Mouse (Mus musculus) cerebellum, postnatal 4 days (tissue): ENCODE data around the gene Marf1.
"Not testable (repeated sequence)": the region's sequence is repeated elsewhere in the genome, so short reads cannot be mapped to it uniquely, and the experiment has no call there.

Source experiments
- DNase-seq, 2 experiments: peaks; one replicate each; pipeline ENCODE4 v3.0.0; 2022; ENCODE audit warnings: low spot score in 2 of 2, mixed read lengths in 1 of 2

Marf1 gene

GRCm38 (mm10) chr16:14162988-14163416, at the start of gene Marf1, which contains the start of gene Nde1:
Marf1 (minus strand) TSS chr16:14163351.
Nde1 (plus strand) TSS chr16:14163275.
- DNase-seq, result peak; percentile 70 to 82

- no peak for DNase-seq
Measured at GRCm38 (mm10) chr16:14198798-14199197, 35.6 kb upstream of the Marf1 start.

GRCm38 (mm10) chr16:14195427-14195826, 32.3 kb upstream of the Marf1 start:
- DNase-seq, result peak in 1 of 2 experiments; percentile 39

- DNase-seq, result no peak
Measured at GRCm38 (mm10) chr16:14194164-14194950, 31.2 kb upstream of the Marf1 start.

- no peak for DNase-seq
Measured at GRCm38 (mm10) chr16:14185516-14185915, 22.4 kb upstream of the Marf1 start.

- DNase-seq, result no peak
Measured at GRCm38 (mm10) chr16:14183856-14184255, 20.7 kb upstream of the Marf1 start.

GRCm38 (mm10) chr16:14182360-14182759, 19.2 kb upstream of the Marf1 start:
- DNase-seq, result no peak

- no peak for DNase-seq
Measured at GRCm38 (mm10) chr16:14180163-14180733, 17.1 kb upstream of the Marf1 start.

GRCm38 (mm10) chr16:14178041-14178440, 14.9 kb upstream of the Marf1 start:
- DNase-seq, result no peak

GRCm38 (mm10) chr16:14169706-14170105, 6.6 kb upstream of the Marf1 start:
- no peak for DNase-seq

- no peak for DNase-seq
Measured at GRCm38 (mm10) chr16:14166490-14166889, 3.3 kb upstream of the Marf1 start.

GRCm38 (mm10) chr16:14163731-14164130, 580 bp upstream of the Marf1 start:
- DNase-seq, result no peak

GRCm38 (mm10) chr16:14160941-14161340, 2.2 kb downstream of the Marf1 start:
- DNase-seq, result no peak

- DNase-seq, result peak; percentile 48 to 72
Measured at GRCm38 (mm10) chr16:14159746-14160131, 3.4 kb downstream of the Marf1 start.

- peak; percentile 94 to 97 for DNase-seq
Measured at GRCm38 (mm10) chr16:14158936-14159745, 4.0 kb downstream of the Marf1 start.

GRCm38 (mm10) chr16:14158536-14158935, 4.6 kb downstream of the Marf1 start:
- DNase-seq, result no peak

- no peak for DNase-seq
Measured at GRCm38 (mm10) chr16:14156312-14156711, 6.8 kb downstream of the Marf1 start.

GRCm38 (mm10) chr16:14155638-14156037, 7.5 kb downstream of the Marf1 start:
- not testable (repeated sequence) for DNase-seq

- DNase-seq, result no peak
Measured at GRCm38 (mm10) chr16:14151718-14152117, 11.4 kb downstream of the Marf1 start.

GRCm38 (mm10) chr16:14147712-14148111, 15.4 kb downstream of the Marf1 start:
- DNase-seq, result no peak

- DNase-seq, result no peak
Measured at GRCm38 (mm10) chr16:14143298-14143697, 19.9 kb downstream of the Marf1 start.

- no peak for DNase-seq
Measured at GRCm38 (mm10) chr16:14139106-14139505, 24.0 kb downstream of the Marf1 start.
